Mouse (Mus musculus): Measurements from ENCODE around the gene C1qtnf7. TPM values are rescaled to one million over a fixed set of nuclear protein-coding genes. Genes with fewer than 3 reads are reported as not detected.

C1qtnf7 gene
- polyA plus RNA-seq, 1 experiment = 0.39 TPM

GRCm38 (mm10) chr5:43665144-43665543, 149.8 kb downstream of the C1qtnf7 start:
- TF ChIP-seq CTCF (IDR thresholded peaks at IDR 0.05; ENCODE audit: borderline replicate concordance, insufficient read depth, low read depth, low read length) = no peak
- no peak for TF ChIP-seq POLR2A (IDR thresholded peaks at IDR 0.05; ENCODE audit: borderline replicate concordance, insufficient read depth, low read length)
- DNase-seq = peak in 1 of 2 experiments; percentile 13
- no peak overlapping the region for H3K27ac ChIP-seq (ENCODE audit: insufficient read depth, low read length)
- H3K27me3 ChIP-seq (ENCODE audit: control insufficient read depth, insufficient read depth, low read length) = no peaks in the 10 kb centered on the region
- 24% methylated on average over 5 of the region's 5 CpGs for WGBS
- H3K4me1 ChIP-seq (ENCODE audit: control insufficient read depth, insufficient read depth, low read length) = peaks cover 7% of the 10 kb centered on the region; the same call in 1 of the 2 replicates
- H3K4me3 ChIP-seq (replicated peaks; ENCODE audit: insufficient read depth, low read depth, low read length) = no peak overlapping the region

Other genes starting within 250 kb of the C1qtnf7 start
- 15.4 and 16.7 TPM in 2 replicates for gene Cc2d2a, start 146.8 kb downstream of the C1qtnf7 start, polyA plus RNA-seq (2012; rRNA removed)

Measured in cerebellum, adult 2 months (tissue).